Mouse (Mus musculus): ENCODE data around the gene Olfr1412.

The Olfr1412 gene

GRCm38 (mm10) chr1:92637501-92638172 lies 52.1 kb downstream of the Olfr1412 start:
- DNase-seq (ENCODE audit: low read depth, low spot score) = no peak

GRCm38 (mm10) chr1:92638181-92638580 lies 52.6 kb downstream of the Olfr1412 start:
- no peak for DNase-seq (ENCODE audit: low read depth, low spot score)

- DNase-seq (ENCODE audit: low read depth, low spot score) = no peak
Observed at GRCm38 (mm10) chr1:92638736-92639135, 53.2 kb downstream of the Olfr1412 start.

GRCm38 (mm10) chr1:92640393-92640792 lies 54.8 kb downstream of the Olfr1412 start:
- DNase-seq (ENCODE audit: low read depth, low spot score) = no peak

Data from R1 (cell line).